Comparison of ENCODE assay signal across 10 mouse cellular contexts in the genomic region with DNA sequence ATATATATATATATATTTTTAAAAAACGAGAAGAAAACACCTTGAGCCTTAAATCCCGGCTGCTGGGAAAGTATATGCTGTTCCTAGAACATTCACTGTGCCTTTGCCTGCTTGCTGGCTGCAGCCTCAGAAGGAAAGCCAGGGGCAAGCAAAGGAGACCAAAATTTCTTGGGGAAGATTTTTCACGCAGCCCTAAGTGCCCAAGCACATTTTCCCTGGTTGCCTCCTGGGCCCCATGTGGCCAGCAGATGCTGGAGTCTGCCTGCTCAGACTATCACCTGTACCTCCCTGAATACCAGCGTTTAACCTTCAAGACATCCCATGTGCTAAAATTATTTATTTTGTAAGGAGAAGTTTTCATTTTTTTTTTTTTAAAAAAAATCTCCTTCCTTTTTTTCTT. TPM values are rescaled to one million over a fixed set of nuclear protein-coding genes. Genes with fewer than 3 reads are reported as not detected.
DNase-seq lines count a peak whose midpoint lies in the region; ATAC-seq and TF ChIP-seq lines count a peak whose summit lies in the region.
"Had no signal": no experiment of that assay in that cellular context is flagged by ENCODE, and none has a peak within 500 bp of the region (broad histone marks: within the 10 kb centered on the region; RNA-seq: fewer than 3 reads in every experiment).

No protein-coding gene starts in this region.

- no peak for DNase-seq in stomach, postnatal 0 days (ENCODE audit: low spot score)
- no peak for DNase-seq in hindbrain, embryonic 10.5 days (ENCODE audit: low spot score)
- peak; percentile 60 for DNase-seq in mesoderm, embryonic 11.5 days (ENCODE audit: low read depth, low spot score)
- DNase-seq in thymus, postnatal 10 days (ENCODE audit: low spot score in 2 of 2): no peak
- no peak for DNase-seq in T-cell, adult 2 months (ENCODE audit: low spot score)
- no peak for DNase-seq in spleen, postnatal 4 days (ENCODE audit: low spot score in 2 of 2)
- DNase-seq: heart, postnatal 14 days; retina, postnatal 1 day had no signal

- no peak overlapping the region for H3K9ac ChIP-seq in stomach, embryonic 15.5 days
- H3K9ac ChIP-seq in stomach, postnatal 0 days (ENCODE audit: low read length): no peak overlapping the region

- no peaks in the 10 kb centered on the region for H3K27me3 ChIP-seq in stomach, embryonic 15.5 days (replicated peaks)
- no peaks in the 10 kb centered on the region for H3K27me3 ChIP-seq in stomach, postnatal 0 days (ENCODE audit: control insufficient read depth, insufficient read depth, low read length)
- H3K27me3 ChIP-seq in hindbrain, embryonic 10.5 days (ENCODE audit: insufficient read depth, poor library complexity, severe bottlenecking): peaks cover 21% of the 10 kb centered on the region

- ATAC-seq in stomach, embryonic 15.5 days (ENCODE audit: insufficient read depth, low FRiP score, low read depth): no peak
- ATAC-seq in stomach, postnatal 0 days (ENCODE audit: low FRiP score, low TSS enrichment): no peak

- 61% methylated on average over 4 of the region's 4 CpGs for WGBS in stomach, embryonic 15.5 days
- 53% methylated on average over 4 of the region's 4 CpGs for WGBS in stomach, postnatal 0 days
- 58% methylated on average over 4 of the region's 4 CpGs for WGBS in hindbrain, embryonic 10.5 days

- no peaks in the 10 kb centered on the region for H3K36me3 ChIP-seq in stomach, embryonic 15.5 days
- H3K36me3 ChIP-seq in stomach, postnatal 0 days (ENCODE audit: control insufficient read depth, insufficient read depth, low read length): 0 out of 2 replicates have a peak, but pooled peaks cover 2% of the 10 kb centered on the region
- peaks cover 25% of the 10 kb centered on the region for H3K36me3 ChIP-seq in hindbrain, embryonic 10.5 days

- TF ChIP-seq EP300 in stomach, postnatal 0 days (optimal IDR thresholded peaks at IDR 0.05): no peak

- H3K4me1 ChIP-seq in stomach, embryonic 15.5 days: peaks cover 15% of the 10 kb centered on the region
- peaks cover 3% of the 10 kb centered on the region for H3K4me1 ChIP-seq in stomach, postnatal 0 days (replicated peaks; ENCODE audit: control insufficient read depth, insufficient read depth)
- H3K4me1 ChIP-seq in hindbrain, embryonic 10.5 days (replicated peaks): peaks cover 62% of the 10 kb centered on the region

- 0 out of 2 replicates have a peak overlapping the region, but pooled peaks have one; percentile 5 for H3K4me3 ChIP-seq in stomach, embryonic 15.5 days (replicated peaks)
- no peak overlapping the region for H3K4me3 ChIP-seq in stomach, postnatal 0 days (ENCODE audit: low read depth, low read length)
- peak overlapping the region; percentile 94 for H3K4me3 ChIP-seq in hindbrain, embryonic 10.5 days

- TF ChIP-seq CTCF in stomach, postnatal 0 days (IDR thresholded peaks at IDR 0.05; ENCODE audit: low read depth): no peak

- H3K27ac ChIP-seq in stomach, embryonic 15.5 days: no peak overlapping the region
- no peak overlapping the region for H3K27ac ChIP-seq in stomach, postnatal 0 days (replicated peaks)
- no peak overlapping the region for H3K27ac ChIP-seq in hindbrain, embryonic 10.5 days
- H3K27ac ChIP-seq: macrophage had no signal

- no peaks in the 10 kb centered on the region for H3K9me3 ChIP-seq in stomach, embryonic 15.5 days
- H3K9me3 ChIP-seq in stomach, postnatal 0 days (ENCODE audit: control insufficient read depth, low read length): no peaks in the 10 kb centered on the region
- no peaks in the 10 kb centered on the region for H3K9me3 ChIP-seq in hindbrain, embryonic 10.5 days

- no peak overlapping the region for H3K4me2 ChIP-seq in stomach, embryonic 15.5 days
- H3K4me2 ChIP-seq in stomach, postnatal 0 days (replicated peaks; ENCODE audit: low read depth): no peak overlapping the region

RNA-seq across cellular contexts. Expression of a gene that starts 4.4 kb away (rescaled TPM):
- 42.0 and 50.9 TPM in 2 replicates for polyA plus RNA-seq in stomach, embryonic 15.5 days (2015; fragmentation: Nextera tagmentation; extraction: Ambion mirVana)
- 26.7 and 27.0 TPM in 2 replicates for polyA plus RNA-seq in stomach, postnatal 0 days (2015; fragmentation: Nextera tagmentation; extraction: Ambion mirVana)
- polyA plus RNA-seq in hindbrain, embryonic 10.5 days (2016; fragmentation: Nextera tagmentation; extraction: Ambion mirVana): 91.5 and 138 TPM in 2 replicates
- polyA plus RNA-seq: macrophage had no signal
